Mouse (Mus musculus): ENCODE measurements at regions not wholly inside any gene's neighbourhood (a gene's known extent, or its start where the extent isn't known, plus 50 kb on each side); places are given as distances from the start of the nearest gene placed in this dataset.

- 51% methylated on average over 5 of the region's 5 CpGs for whole genome bisulfite sequencing
- no peak for TF ChIP-seq CTCF (IDR thresholded peaks at IDR 0.05)
- no peak for TF ChIP-seq EP300 (IDR thresholded peaks at IDR 0.05)
- Histone ChIP-seq H3K9me3 (ENCODE audit: low read length) (no peaks in the 10 kb centered on the region), H3K4me3 (ENCODE audit: low read depth, low read length) (no peak overlapping the region), H3K4me2 (replicated peaks; ENCODE audit: low read depth, low read length) (no peak overlapping the region), H3K4me1 (ENCODE audit: insufficient read depth, low read depth, low read length) (no peaks in the 10 kb centered on the region), H3K27ac (ENCODE audit: low read length) (no peak overlapping the region), H3K9ac (replicated peaks; ENCODE audit: low read depth) (no peak overlapping the region), H3K36me3 (ENCODE audit: insufficient read depth, low read length) (no peaks in the 10 kb centered on the region), H3K27me3 (replicated peaks; ENCODE audit: insufficient read depth, low read length) (no peaks in the 10 kb centered on the region)
- ATAC-seq: no peak
- no peak for DNase-seq (ENCODE audit: low spot score)
Measured at GRCm38 (mm10) chr16:50125564-50125963, 306.6 kb downstream of the Bbx start.

GRCm38 (mm10) chr16:50131406-50131805 is 300.8 kb downstream of the Bbx start:
- DNase-seq (ENCODE audit: low spot score) (no peak), ATAC-seq (no peak)
- Histone ChIP-seq H3K9ac (replicated peaks; ENCODE audit: low read depth) (no peak overlapping the region), H3K27me3 (replicated peaks; ENCODE audit: insufficient read depth, low read length) (no peaks in the 10 kb centered on the region), H3K9me3 (ENCODE audit: low read length) (no peaks in the 10 kb centered on the region), H3K4me3 (ENCODE audit: low read depth, low read length) (no peak overlapping the region), H3K36me3 (ENCODE audit: insufficient read depth, low read length) (no peaks in the 10 kb centered on the region), H3K27ac (ENCODE audit: low read length) (no peak overlapping the region), H3K4me2 (replicated peaks; ENCODE audit: low read depth, low read length) (no peak overlapping the region), H3K4me1 (ENCODE audit: insufficient read depth, low read depth, low read length) (no peaks in the 10 kb centered on the region)
- no peak for TF ChIP-seq CTCF (IDR thresholded peaks at IDR 0.05)
- no peak for TF ChIP-seq EP300 (IDR thresholded peaks at IDR 0.05)
- 90% methylated on average over 2 of the region's 2 CpGs for WGBS
